Mouse (Mus musculus) kidney, embryonic 15.5 days (tissue): ENCODE data around the gene Soat1. TPM values are rescaled to one million over a fixed set of nuclear protein-coding genes. Genes with fewer than 3 reads are reported as not detected.

Experiments used
- polyA plus RNA-seq: library from polyadenylated mRNA; unstranded; fragments of >200 nt; fragmentation: Nextera tagmentation; extraction: Ambion mirVana; gene quantifications from 2 replicates; pipeline ENCODE4 v1.2.1, GENCODE M21; 2015

Soat1 gene
- polyA plus RNA-seq, 1 experiment from 2014 or later = 40.2 TPM

Other genes with a start within 250 kb of the Soat1 start
- 2.8 and 2.9 TPM in 2 replicates for gene Tdrd5, start 170.7 kb downstream of the Soat1 start, polyA plus RNA-seq
- gene Nphs2, start 163.6 kb downstream of the Soat1 start, polyA plus RNA-seq = 31.1 and 33.6 TPM in 2 replicates
- 847 and 878 TPM in 2 replicates for gene Gm2000, start 108.3 kb downstream of the Soat1 start, polyA plus RNA-seq
- 0.22 and 0.67 TPM in 2 replicates for gene Axdnd1, start 53.2 kb downstream of the Soat1 start, polyA plus RNA-seq
- 0.42 and 0.72 TPM in 2 replicates for gene Gm10031, start 49.7 kb upstream of the Soat1 start, polyA plus RNA-seq
- gene Abl2, start 84.5 kb upstream of the Soat1 start, polyA plus RNA-seq = 4.4 and 5.2 TPM in 2 replicates
- gene Tor3a, start 200.0 kb upstream of the Soat1 start, polyA plus RNA-seq = 16.8 and 17.8 TPM in 2 replicates
- 32.0 and 33.5 TPM in 2 replicates for gene Fam20b, start 244.8 kb upstream of the Soat1 start, polyA plus RNA-seq